Mouse (Mus musculus): ENCODE data around the gene D130043K22Rik.
A peak's percentile ranks its signal among the peaks of the same experiment; 100 is the strongest.

The D130043K22Rik gene

DNA sequence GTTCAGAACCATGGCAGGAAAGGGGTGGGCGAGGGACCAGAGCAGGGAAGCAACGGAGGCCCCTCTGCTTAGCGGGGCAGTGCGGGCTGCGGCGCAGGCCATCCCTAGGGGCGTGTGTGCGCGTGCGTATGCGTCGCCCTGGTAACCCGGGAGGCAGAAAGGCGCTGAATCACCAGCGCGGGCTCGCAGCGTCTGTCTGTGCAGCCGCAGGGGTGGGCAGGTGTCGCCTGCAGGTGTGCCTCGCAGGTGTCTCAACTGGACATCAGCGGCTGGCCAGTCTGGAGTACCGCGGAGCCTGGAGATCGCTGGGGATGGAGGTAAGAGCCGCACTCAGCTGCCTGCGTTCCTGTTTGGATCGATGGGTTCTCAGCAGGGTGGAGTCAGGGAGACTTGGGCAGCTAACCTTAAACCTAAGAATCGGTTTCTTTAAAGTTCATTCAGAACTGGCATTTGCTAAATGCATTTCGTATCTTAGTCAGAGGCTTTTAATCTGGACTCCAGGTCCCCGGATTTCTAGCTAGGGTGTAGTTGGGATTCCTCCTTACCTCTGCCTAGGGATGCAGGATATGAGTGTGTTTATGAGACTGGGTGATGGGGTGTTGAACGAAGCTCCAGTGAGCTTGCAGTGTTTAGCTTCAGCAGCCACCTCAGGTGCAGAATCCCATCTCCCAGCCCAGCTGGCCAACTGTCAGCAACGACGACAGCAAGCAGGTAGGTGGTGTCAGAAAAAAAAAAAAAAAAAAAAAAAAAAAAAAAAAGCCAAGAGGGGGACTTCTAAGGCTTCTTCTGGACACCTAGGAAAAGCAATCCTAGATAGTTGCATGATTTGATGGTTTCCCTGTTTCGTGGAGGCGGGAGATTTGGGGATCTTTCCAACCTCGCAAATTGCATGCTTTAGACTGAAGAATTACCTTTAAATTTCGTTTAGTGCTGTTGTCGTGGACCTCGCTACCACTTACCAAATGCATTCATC lies at the start of gene D130043K22Rik:
TSS of gene D130043K22Rik (plus strand) at position 153 of the 973 bp plus-strand sequence.
- peak; percentile 55 for DNase-seq

DNA sequence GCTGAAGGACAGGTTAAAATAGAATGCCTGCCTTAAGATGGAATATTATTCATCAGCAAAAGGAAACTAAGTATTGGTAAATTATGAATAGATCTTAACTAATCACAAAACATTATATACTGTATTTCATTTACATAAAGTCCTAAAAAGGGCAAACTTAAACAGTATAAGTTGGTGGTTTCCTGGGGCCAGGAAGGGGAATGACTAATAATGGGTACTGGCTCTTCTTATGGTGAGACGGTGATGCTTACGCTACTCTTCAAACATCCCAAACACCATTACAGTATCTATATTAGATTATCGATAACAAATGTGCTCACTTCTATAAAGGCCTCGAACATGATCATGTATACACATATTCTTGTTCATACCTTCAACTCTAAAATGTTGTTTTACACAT lies 46.2 kb upstream of the D130043K22Rik start:
- DNase-seq = no peak

- no peak for DNase-seq
Observed at GRCm38 (mm10) chr13:24799378-24799777, 45.6 kb upstream of the D130043K22Rik start.

DNA sequence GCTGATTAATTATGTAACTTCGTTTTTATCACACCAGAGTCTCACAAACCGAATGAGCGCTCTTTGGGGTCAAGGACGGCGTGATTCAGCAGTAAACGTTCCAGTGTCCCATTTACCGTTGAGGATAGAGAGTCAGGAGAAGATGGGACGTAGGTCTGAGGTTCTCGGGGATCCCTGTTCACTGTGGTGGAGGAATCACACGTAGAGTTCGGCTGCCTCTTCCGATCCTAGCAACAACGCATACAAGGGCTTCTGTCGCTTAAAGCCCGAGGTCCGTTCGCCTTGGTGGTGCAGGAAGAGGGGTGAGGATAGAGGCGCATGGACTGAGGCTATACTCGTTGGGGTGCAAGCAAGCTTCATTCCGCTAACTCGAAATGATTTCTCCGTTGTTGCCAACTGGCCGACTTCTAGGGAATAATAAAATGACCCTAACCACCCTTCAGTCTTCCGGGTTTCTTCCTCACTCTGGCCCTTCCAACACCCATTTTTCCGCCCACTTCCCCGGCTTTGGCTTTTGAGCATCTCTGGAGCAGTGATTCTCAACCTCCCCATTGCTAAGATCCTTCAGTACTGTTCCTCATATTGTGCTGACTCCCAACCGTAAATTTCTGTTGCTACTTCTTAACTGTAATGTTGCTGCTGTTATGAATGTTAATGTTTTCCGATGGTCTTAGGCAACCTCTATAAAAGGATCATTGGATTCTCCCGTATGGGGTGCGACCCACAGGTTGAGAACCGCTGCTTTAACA lies 44.8 kb upstream of the D130043K22Rik start:
- peak; percentile 63 for DNase-seq

- peak; percentile 96 for DNase-seq
Observed at GRCm38 (mm10) chr13:24800674-24801307, 44.1 kb upstream of the D130043K22Rik start.

- peak; percentile 57 for DNase-seq
Observed at GRCm38 (mm10) chr13:24801308-24801921, 43.5 kb upstream of the D130043K22Rik start, which contains the start of gene BC005537. Gene BC005537 (plus strand): TSS chr13:24801657.

DNA sequence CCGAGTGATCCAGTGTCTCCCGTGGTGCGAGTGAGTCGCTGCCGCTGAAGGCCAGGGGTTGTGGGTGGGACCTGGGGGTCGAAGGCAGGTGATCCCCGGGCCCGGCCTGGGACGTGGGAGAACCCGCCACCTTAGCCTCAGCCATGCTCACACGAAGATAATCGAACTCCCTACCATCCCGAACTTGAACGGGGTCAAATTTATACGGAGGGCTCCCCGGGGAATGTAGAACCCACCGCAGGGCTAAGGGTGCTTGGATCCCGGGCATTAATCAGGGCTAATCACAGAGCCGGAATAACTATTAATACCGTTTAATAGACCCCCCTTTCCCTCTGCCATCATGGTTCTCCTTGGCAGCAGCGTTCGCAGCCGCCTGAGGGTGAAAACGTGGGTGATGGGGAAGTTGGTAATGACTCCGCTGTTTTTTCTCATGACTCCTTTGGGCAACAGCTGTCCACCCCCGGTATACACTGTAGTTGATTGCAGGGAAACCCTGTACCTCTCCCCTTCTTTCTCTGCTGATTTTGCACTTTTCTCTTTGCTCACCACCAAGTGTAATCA lies 42.7 kb upstream of the D130043K22Rik start:
- peak; percentile 37 for DNase-seq

DNA sequence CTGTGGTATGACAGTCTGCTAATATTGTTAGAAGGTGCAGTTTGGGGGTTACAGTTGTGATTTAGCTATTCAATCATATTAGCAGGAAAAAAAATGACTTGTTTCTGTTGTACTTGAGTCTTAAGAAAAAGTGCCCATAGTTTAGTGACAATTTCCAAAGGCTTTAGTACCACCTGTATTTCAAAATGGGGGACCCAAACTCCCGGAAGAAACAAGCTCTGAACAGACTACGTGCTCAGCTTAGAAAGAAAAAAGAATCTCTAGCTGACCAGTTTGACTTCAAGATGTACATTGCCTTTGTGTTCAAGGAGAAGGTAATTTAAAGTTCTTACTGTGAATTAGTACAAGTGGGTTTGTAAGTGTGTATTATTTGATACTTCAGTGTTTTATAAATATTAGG lies 41.7 kb upstream of the D130043K22Rik start:
- no peak for DNase-seq

GRCm38 (mm10) chr13:24806079-24806478 lies 38.9 kb upstream of the D130043K22Rik start:
- DNase-seq = no peak

- DNase-seq = no peak
Observed at GRCm38 (mm10) chr13:24812521-24812920, 32.4 kb upstream of the D130043K22Rik start.

DNA sequence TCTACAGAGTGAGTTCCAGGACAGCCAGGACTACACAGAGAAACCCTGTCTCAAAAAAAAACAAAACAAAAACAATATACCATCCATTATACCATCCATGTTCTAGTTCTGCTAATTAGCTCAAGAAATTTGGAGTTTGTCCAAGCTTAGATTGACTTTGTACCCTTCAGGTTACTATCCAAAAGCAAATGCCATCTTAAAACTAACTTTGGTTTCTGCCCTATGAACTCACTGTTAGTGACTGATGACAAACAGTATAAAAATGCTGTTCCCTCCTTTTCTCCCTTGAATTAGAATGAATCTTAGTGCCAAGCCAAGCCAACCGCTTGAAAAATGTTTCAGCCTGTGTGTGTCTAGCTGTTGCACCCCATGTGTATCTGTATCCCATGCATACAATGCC lies 30.3 kb upstream of the D130043K22Rik start:
- no peak for DNase-seq

DNA sequence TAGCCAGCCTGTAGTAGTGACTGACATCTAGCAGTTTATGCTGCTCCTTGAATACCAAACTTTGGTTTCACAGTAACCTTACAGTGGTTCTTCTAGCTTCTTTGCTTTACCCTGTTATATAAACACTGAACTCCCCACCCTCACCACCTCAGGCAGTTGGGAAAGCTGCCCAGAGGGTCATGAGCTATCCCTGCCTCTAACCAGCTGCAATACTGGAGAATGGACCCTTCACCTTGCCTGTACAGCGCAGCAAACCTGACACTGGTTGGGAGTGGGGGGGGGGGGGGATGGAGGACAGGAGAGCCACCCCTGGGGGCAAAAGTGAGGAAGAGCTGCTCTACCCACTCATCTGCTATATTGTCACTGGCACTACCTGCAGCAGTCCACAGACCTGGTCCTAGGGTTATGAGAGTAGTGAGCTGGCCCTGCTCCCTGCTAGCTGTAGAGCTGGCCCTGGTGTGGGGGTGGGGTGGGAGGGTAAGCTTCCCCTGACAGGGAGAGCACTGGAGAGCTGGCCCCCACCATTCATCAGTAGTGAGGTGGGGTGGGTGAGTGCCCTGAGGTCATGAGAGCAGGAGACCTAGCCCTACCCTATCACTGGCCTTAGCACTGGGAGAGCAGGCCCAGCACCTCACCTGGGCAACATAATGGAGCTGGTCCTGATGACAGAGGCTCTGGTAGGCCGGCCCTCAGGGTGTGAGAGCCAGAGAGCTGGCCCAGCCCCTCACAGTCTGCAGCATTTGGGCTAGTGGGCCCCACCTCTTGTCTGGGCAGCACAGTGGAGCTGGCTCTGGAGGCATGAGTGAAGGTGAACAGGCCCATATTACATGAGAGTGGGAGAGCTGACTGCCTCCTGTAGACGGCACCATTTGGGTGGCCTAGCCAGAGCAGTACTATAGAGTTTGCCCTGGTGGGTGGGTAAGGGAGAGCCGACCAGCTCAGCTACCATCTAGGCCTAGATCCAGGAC lies 28.5 kb upstream of the D130043K22Rik start:
- no peak for DNase-seq

DNA sequence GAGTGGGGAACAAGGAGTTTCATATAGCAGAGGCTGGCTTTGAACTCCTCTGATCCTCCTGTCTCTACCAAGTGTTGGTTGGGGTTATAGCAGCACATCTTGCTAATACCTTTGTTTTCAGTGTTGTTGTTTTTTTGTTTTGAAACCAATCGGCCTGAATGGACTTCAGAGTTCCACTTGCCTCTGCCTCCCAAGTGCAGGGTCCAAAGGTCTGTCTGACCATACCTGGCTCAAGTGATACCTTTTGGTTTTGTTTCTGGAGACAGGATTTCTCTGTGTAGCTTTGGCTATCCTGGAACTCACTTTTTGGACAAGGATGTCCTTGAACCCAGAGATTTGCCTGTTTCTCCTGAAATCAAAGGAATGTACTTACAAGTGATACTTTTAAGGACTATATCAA lies 25.0 kb upstream of the D130043K22Rik start:
- DNase-seq = no peak

DNA sequence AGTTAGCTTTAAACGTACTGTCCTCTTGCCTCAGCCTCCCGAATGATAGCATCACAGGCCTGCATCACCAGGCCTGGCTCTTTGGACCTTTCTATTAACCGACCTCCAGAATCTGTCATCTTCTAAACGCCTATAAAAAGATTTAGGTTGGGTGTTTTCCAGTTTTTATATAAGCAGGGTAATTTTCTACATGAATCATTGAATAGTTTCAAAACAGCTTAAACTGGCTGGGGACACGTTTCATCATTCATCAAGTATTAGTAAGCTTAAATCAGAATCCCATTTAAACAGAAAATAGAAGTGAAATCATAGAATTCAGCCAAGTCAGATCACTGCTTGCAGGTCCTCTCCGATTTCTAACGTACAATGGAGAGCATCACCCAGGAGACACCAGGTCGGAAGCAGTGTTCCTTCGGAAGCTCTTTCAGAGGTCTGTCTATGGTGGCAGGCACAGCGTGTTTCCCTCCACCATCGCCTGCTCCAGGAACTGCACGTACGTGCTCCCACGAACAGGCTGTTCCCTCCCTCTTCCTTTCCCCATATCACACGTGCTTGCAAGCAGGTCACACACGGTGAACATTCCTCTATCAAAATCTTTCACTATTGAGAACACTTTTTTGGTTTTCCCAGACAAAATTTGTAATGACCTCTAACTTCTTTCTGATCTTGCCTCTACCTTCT lies 22.1 kb upstream of the D130043K22Rik start:
- no peak for DNase-seq

DNA sequence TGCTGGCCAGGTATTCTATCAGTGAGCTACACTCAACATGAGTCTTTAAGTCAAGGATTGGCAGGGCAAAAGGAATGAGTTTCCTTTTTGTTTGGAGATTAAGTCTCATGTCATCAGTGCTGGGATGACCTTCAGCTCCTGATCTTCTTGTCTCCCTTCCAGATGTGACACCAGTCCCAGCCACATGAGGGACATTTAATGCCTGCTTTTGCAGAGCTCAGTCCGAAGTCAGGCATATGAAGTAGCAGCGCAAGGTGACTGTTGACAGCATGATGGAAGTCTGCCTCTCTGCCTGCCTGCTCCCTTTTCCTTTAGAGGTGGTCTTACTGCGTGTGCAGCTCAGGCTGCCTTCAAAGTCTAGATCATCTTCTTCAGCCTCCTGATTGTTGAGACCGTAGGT lies 20.3 kb upstream of the D130043K22Rik start:
- no peak for DNase-seq

DNA sequence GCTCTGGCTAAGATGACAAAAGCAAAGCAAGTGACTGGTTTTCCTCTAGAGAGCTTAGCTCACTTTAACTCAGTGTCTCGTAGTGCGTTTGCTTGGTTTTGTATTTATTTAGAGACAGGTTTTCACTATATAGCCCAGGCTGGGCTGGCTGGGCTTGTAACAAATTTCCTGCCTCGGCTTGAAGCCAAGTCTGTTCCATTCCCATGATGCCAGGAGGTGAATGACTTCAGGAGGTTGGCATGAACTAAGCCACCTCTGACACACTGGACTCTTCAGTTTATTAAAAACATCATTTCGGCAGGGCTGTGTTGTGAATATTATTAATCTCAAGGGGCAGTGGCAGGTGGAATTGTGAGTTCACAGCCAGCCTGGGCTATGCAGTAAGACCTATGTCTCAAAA lies 19.3 kb upstream of the D130043K22Rik start:
- DNase-seq = no peak

DNA sequence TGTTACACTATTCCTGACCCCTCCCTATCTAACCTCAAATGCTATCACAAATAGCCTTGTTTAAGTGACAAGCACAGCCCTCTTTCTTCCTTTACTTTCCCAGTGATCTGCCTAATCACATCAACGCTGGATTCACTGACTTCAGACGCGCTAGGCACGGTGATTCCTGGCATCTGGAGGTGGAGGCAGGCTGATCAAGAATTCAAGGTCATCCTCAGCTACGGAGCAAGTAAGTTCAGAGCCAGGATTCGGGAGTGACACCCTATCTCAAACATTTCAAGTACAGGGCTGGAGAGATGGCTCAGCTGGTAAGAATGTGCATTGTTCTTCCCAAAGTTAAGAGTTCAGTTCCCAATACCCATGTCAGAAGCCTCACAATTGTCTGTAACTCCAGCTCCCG lies 18.8 kb upstream of the D130043K22Rik start:
- no peak for DNase-seq

DNA sequence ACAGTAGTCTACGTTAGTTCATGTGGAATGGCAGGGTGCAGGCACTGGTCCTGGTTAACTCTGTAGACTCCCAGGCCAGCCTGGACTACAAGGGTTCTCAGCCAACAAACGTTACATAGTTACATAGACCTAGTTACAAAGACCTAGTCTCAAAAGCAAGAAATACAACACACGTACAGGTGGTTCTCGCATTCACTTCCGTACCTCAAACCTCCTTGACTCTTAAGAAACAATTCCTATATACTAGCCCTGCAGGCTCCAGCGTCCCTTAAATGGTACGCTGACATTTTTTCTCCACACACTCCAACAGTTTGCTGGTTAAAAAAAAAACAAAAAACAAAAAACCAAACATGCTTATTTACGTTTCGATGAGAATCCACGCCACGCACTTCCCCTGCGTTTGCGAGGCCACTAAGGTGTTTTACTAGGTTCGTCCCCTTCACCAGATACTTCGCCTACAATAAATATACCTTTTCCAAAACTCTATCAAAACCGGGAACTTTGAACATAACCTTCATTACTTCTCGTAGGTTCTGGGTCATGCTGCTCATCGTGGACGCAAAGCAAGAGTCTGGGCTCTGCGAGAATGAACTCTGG lies 14.1 kb upstream of the D130043K22Rik start:
- no peak for DNase-seq

DNA sequence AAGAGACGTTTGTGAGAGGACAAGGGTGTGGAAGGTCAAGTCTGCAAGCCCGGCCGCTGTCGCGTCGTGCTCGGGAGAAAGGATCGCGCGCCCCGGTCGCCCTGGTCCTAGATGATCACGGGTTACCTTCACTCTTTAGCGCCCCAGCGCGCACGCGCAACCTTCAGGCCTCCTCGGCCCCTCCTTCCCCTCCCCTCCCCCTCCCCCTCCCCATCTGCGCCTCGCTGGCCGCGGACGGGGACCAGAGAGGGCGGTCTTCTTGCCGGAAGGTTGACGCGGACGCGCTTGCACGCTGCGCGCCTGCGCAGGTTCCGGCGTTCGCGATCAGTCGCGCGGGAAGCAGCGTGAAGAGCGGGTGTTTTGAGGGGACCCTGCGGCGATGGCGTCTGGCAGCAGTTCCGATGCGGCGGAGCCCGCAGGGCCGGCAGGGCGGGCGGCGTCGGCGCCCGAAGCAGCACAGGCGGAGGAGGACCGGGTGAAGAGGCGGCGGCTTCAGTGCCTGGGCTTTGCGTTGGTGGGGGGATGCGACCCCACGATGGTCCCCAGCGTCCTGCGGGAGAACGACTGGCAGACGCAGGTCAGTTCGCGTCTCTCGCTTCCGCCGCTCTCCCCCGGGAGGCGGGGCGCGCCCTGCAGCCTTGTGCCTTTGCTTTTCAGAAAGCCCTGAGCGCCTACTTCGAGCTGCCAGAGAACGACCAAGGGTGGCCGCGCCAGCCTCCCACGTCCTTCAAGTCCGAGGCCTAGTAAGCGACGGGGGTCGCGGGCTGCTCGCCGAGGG lies 13.4 kb upstream of the D130043K22Rik start, which contains the start of the genes Acot13 and Tdp2:
TSS of gene Acot13 (minus strand) at position 188 of the 778 bp plus-strand sequence.
TSS of gene Tdp2 (plus strand) at position 327 of the 778 bp plus-strand sequence.
- peak; percentile 92 for DNase-seq

All from cerebellum, adult 8-10 months (tissue).